Mouse (Mus musculus): ENCODE measurements around the gene Slc36a3.

DNA sequence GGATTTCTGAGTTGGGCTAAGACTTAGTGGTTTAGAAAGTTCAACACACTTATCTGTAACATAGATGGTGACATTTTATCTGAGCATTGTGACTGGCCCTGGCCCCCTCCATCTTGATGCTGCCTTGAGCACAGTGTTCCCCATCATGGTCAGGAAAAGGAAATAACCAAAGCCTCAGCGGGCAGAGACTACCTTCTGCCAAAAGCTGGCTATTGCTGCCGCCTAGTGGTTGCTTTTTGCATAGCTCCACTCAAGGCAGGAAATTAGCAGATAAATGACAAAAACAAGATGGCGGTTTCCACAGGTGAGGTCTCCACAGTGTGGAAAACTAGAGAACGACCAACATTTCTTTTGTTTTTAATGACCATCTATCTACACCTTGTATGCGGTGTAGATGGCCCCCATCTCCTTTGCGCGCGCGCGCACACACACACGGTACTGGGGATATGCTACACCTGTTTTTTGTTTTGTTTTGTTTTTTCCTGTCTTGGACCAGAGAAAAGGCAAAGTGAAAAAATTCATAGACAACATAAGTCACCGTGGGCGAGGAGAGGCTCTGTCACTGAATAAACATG, 7.4 kb upstream of the Slc36a3 start:
- TF ChIP-seq CTCF (IDR thresholded peaks at IDR 0.05; ENCODE audit: low read depth), result peak; percentile 97
- no peak for TF ChIP-seq EP300 (optimal IDR thresholded peaks at IDR 0.05)
